Mouse (Mus musculus) kidney, embryonic 14.5 days (tissue): ENCODE data around the gene Asxl1. TPM values are rescaled to one million over a fixed set of nuclear protein-coding genes. Genes with fewer than 3 reads are reported as not detected.
"Not testable (repeated sequence)": the region's sequence is repeated elsewhere in the genome, so short reads cannot be mapped to it uniquely, and the experiment has no call there.

Experiments
- ATAC-seq: fragments of 200-750 bp; cut with Nextera tagmentation; 2 replicates; pipeline ENCODE4 v1.8.0; 2017; ENCODE audit warnings: moderate number of reproducible peaks, mild to moderate bottlenecking, moderate TSS enrichment, moderate library complexity; ENCODE audit not compliant: low FRiP score, low TSS enrichment
- H3K27ac ChIP-seq: fragments of 300-500 bp; sonication (generic); 2 replicates; pipeline ENCODE4 v1.5.1; 2014; ENCODE audit warnings: low read depth, mild to moderate bottlenecking, low read length, moderate library complexity, mixed read lengths
- H3K27me3 ChIP-seq: fragments of 300-500 bp; sonication (generic); 2 replicates; pipeline ENCODE4 v1.6.1; 2014; ENCODE audit warnings: mild to moderate bottlenecking, low read length; ENCODE audit not compliant: control insufficient read depth, insufficient read depth
- H3K36me3 ChIP-seq: fragments of 300-500 bp; sonication (generic); 2 replicates; pipeline ENCODE4 v1.6.1; 2014; ENCODE audit warnings: low read length, mixed read lengths; ENCODE audit not compliant: control insufficient read depth, insufficient read depth
- H3K4me1 ChIP-seq: fragments of 300-500 bp; sonication (generic); 2 replicates; pipeline ENCODE4 v1.6.1; 2014; ENCODE audit warnings: low read length, mixed read lengths; ENCODE audit not compliant: control insufficient read depth, insufficient read depth
- H3K4me2 ChIP-seq: fragments of 300-500 bp; sonication (generic); replicated peaks from 2 replicates; pipeline ENCODE4 v1.6.1; 2014; ENCODE audit warnings: low read depth, mild to moderate bottlenecking, low read length
- H3K4me3 ChIP-seq: fragments of 300-500 bp; sonication (generic); 2 replicates; pipeline ENCODE4 v1.5.1; 2014; ENCODE audit warnings: mild to moderate bottlenecking, low read length
- H3K9ac ChIP-seq: fragments of 300-500 bp; sonication (generic); 2 replicates; pipeline ENCODE4 v1.6.1; 2014; ENCODE audit warnings: low read depth, mild to moderate bottlenecking, low read length, moderate library complexity
- H3K9me3 ChIP-seq: fragments of 300-500 bp; sonication (generic); 2 replicates; pipeline ENCODE4 v1.6.1; 2016; ENCODE audit warnings: low read length; ENCODE audit not compliant: control insufficient read depth
- WGBS: fragments of 180-500 bp; shearing (Covaris S2); extraction: QIAGEN DNeasy Blood & Tissue Kit; methylation state at CpG from one replicate; pipeline ENCODE4 v1.1.7; 2014; 5-methylcytosine and 5-hydroxymethylcytosine counted together
- polyA plus RNA-seq: library from polyadenylated mRNA; unstranded; fragments of >200 nt; fragmentation: Nextera tagmentation; extraction: Ambion mirVana; gene quantifications from 2 replicates; pipeline ENCODE4 v1.2.1, GENCODE M21; 2014

Gene Asxl1
- polyA plus RNA-seq, 1 experiment from 2014 or later, result 20.8 TPM

- ATAC-seq, result no peak
- Histone ChIP-seq H3K4me3 (no peak overlapping the region), H3K9me3 (no peaks in the 10 kb centered on the region), H3K4me1 (peaks cover 24% of the 10 kb centered on the region), H3K27me3 (no peaks in the 10 kb centered on the region), H3K9ac (no peak overlapping the region), H3K4me2 (peak overlapping the region; percentile 3), H3K27ac (peak overlapping the region; percentile 65; the same call in 1 of the 2 replicates), H3K36me3 (peaks cover 27% of the 10 kb centered on the region)
- WGBS, result 28% methylated on average over 6 of the region's 6 CpGs
These were observed 5.0 kb downstream of the Asxl1 start for GRCm38 (mm10) chr2:153350552-153351181.

GRCm38 (mm10) chr2:153354648-153355047 is 9.0 kb downstream of the Asxl1 start:
- no peak overlapping the region for H3K27ac ChIP-seq
- H3K36me3 ChIP-seq, result peaks cover 64% of the 10 kb centered on the region
- no peak overlapping the region for H3K4me2 ChIP-seq
- no peak for ATAC-seq
- H3K4me3 ChIP-seq, result no peak overlapping the region
- no peaks in the 10 kb centered on the region for H3K27me3 ChIP-seq
- H3K9me3 ChIP-seq, result no peaks in the 10 kb centered on the region
- WGBS, result 92% methylated on average over 2 of the region's 2 CpGs
- H3K4me1 ChIP-seq, result peaks cover 12% of the 10 kb centered on the region
- H3K9ac ChIP-seq, result no peak overlapping the region

GRCm38 (mm10) chr2:153356784-153357183 is 11.2 kb downstream of the Asxl1 start:
- no peaks in the 10 kb centered on the region for H3K27me3 ChIP-seq
- H3K36me3 ChIP-seq, result peaks cover 76% of the 10 kb centered on the region
- no peak for ATAC-seq
- no peak overlapping the region for H3K4me2 ChIP-seq
- no peak overlapping the region for H3K4me3 ChIP-seq
- WGBS, result 96% methylated on average over 4 of the region's 4 CpGs
- no peaks in the 10 kb centered on the region for H3K4me1 ChIP-seq
- no peaks in the 10 kb centered on the region for H3K9me3 ChIP-seq
- H3K27ac ChIP-seq, result no peak overlapping the region
- H3K9ac ChIP-seq, result no peak overlapping the region

- 97% methylated on average over 1 of the region's 1 CpGs for WGBS
- Histone ChIP-seq H3K9me3 (no peaks in the 10 kb centered on the region), H3K9ac (no peak overlapping the region), H3K4me3 (no peak overlapping the region), H3K27ac (no peak overlapping the region), H3K27me3 (no peaks in the 10 kb centered on the region), H3K4me1 (no peaks in the 10 kb centered on the region), H3K4me2 (no peak overlapping the region), H3K36me3 (peaks cover 75% of the 10 kb centered on the region)
- no peak for ATAC-seq
These were observed 15.6 kb downstream of the Asxl1 start for GRCm38 (mm10) chr2:153361101-153361710.

- not testable (repeated sequence) for H3K27ac ChIP-seq, H3K4me1 ChIP-seq, ATAC-seq, H3K9me3 ChIP-seq, H3K27me3 ChIP-seq, H3K9ac ChIP-seq, H3K4me3 ChIP-seq, H3K4me2 ChIP-seq
- H3K36me3 ChIP-seq, result peaks cover 73% of the 10 kb centered on the region
- WGBS, result 96% methylated on average over 14 of the region's 14 CpGs
These were observed 18.9 kb downstream of the Asxl1 start for GRCm38 (mm10) chr2:153364531-153364930.

- Histone ChIP-seq H3K27me3 (no peaks in the 10 kb centered on the region), H3K4me1 (no peaks in the 10 kb centered on the region), H3K4me2 (no peak overlapping the region), H3K9me3 (no peaks in the 10 kb centered on the region), H3K36me3 (peaks cover 47% of the 10 kb centered on the region), H3K4me3 (no peak overlapping the region), H3K27ac (no peak overlapping the region), H3K9ac (no peak overlapping the region)
- no peak for ATAC-seq
These were observed 25.2 kb downstream of the Asxl1 start for GRCm38 (mm10) chr2:153370871-153371270.

- Histone ChIP-seq H3K4me1 (no peaks in the 10 kb centered on the region), H3K27ac (no peak overlapping the region), H3K4me3 (no peak overlapping the region), H3K27me3 (no peaks in the 10 kb centered on the region), H3K9me3 (no peaks in the 10 kb centered on the region), H3K4me2 (no peak overlapping the region), H3K36me3 (peaks cover 26% of the 10 kb centered on the region), H3K9ac (no peak overlapping the region)
- ATAC-seq, result no peak
- WGBS, result 88% methylated on average over 2 of the region's 2 CpGs
These were observed 29.8 kb downstream of the Asxl1 start for GRCm38 (mm10) chr2:153375380-153375779.

- H3K36me3 ChIP-seq, result peaks cover 45% of the 10 kb centered on the region
- no peak overlapping the region for H3K4me2 ChIP-seq
- no peak for ATAC-seq
- H3K9me3 ChIP-seq, result no peaks in the 10 kb centered on the region
- no peak overlapping the region for H3K9ac ChIP-seq
- no peak overlapping the region for H3K27ac ChIP-seq
- no peak overlapping the region for H3K4me3 ChIP-seq
- no peaks in the 10 kb centered on the region for H3K27me3 ChIP-seq
- no peaks in the 10 kb centered on the region for H3K4me1 ChIP-seq
- WGBS, result 97% methylated on average over 1 of the region's 1 CpGs
These were observed 34.9 kb downstream of the Asxl1 start for GRCm38 (mm10) chr2:153380479-153380878.

- no peak overlapping the region for H3K27ac ChIP-seq
- H3K4me2 ChIP-seq, result no peak overlapping the region
- no peaks in the 10 kb centered on the region for H3K4me1 ChIP-seq
- 97% methylated on average over 2 of the region's 2 CpGs for WGBS
- H3K4me3 ChIP-seq, result no peak overlapping the region
- no peak for ATAC-seq
- peaks cover 2% of the 10 kb centered on the region; the same call in 1 of the 2 replicates for H3K9me3 ChIP-seq
- no peaks in the 10 kb centered on the region for H3K27me3 ChIP-seq
- H3K36me3 ChIP-seq, result peaks cover 62% of the 10 kb centered on the region
- no peak overlapping the region for H3K9ac ChIP-seq
These were observed 44.2 kb downstream of the Asxl1 start for GRCm38 (mm10) chr2:153389831-153390230.
